Mouse (Mus musculus): ENCODE data around the gene Rsc1a1. TPM values are rescaled to one million over a fixed set of nuclear protein-coding genes. Genes with fewer than 3 reads are reported as not detected.
A peak's percentile ranks its signal among the peaks of the same experiment; 100 is the strongest.

The Rsc1a1 gene
- total RNA-seq, 1 experiment from 2014 or later, result not detected

GRCm38 (mm10) chr4:141708005-141708404 is 22.6 kb upstream of the Rsc1a1 start:
- peak; percentile 14; the same call in 1 of the 2 replicates for ATAC-seq (replicated peaks; ENCODE audit: insufficient number of reproducible peaks, low FRiP score, low TSS enrichment, poor library complexity, severe bottlenecking)

- ATAC-seq (replicated peaks; ENCODE audit: insufficient number of reproducible peaks, low FRiP score, low TSS enrichment, poor library complexity, severe bottlenecking), result no peak
Measured at GRCm38 (mm10) chr4:141705331-141705730, 19.9 kb upstream of the Rsc1a1 start.

GRCm38 (mm10) chr4:141704625-141705024 is 19.2 kb upstream of the Rsc1a1 start:
- no peak for ATAC-seq (replicated peaks; ENCODE audit: insufficient number of reproducible peaks, low FRiP score, low TSS enrichment, poor library complexity, severe bottlenecking)

GRCm38 (mm10) chr4:141694719-141695118 is 9.3 kb upstream of the Rsc1a1 start:
- no peak for ATAC-seq (replicated peaks; ENCODE audit: insufficient number of reproducible peaks, low FRiP score, low TSS enrichment, poor library complexity, severe bottlenecking)

- no peak for ATAC-seq (replicated peaks; ENCODE audit: insufficient number of reproducible peaks, low FRiP score, low TSS enrichment, poor library complexity, severe bottlenecking)
Measured at GRCm38 (mm10) chr4:141688505-141688904, 3.1 kb upstream of the Rsc1a1 start.

- ATAC-seq (replicated peaks; ENCODE audit: insufficient number of reproducible peaks, low FRiP score, low TSS enrichment, poor library complexity, severe bottlenecking), result no peak
Measured at GRCm38 (mm10) chr4:141686525-141686924, 1.1 kb upstream of the Rsc1a1 start.

GRCm38 (mm10) chr4:141686093-141686492 is 694 bp upstream of the Rsc1a1 start:
- ATAC-seq (replicated peaks; ENCODE audit: insufficient number of reproducible peaks, low FRiP score, low TSS enrichment, poor library complexity, severe bottlenecking), result no peak

- no peak for ATAC-seq (replicated peaks; ENCODE audit: insufficient number of reproducible peaks, low FRiP score, low TSS enrichment, poor library complexity, severe bottlenecking)
Measured at GRCm38 (mm10) chr4:141682706-141683230, 2.6 kb downstream of the Rsc1a1 start.

GRCm38 (mm10) chr4:141681767-141682166 is 3.6 kb downstream of the Rsc1a1 start:
- no peak for ATAC-seq (replicated peaks; ENCODE audit: insufficient number of reproducible peaks, low FRiP score, low TSS enrichment, poor library complexity, severe bottlenecking)

- ATAC-seq (replicated peaks; ENCODE audit: insufficient number of reproducible peaks, low FRiP score, low TSS enrichment, poor library complexity, severe bottlenecking), result no peak
Measured at GRCm38 (mm10) chr4:141680892-141681291, 4.5 kb downstream of the Rsc1a1 start.

- no peak for ATAC-seq (replicated peaks; ENCODE audit: insufficient number of reproducible peaks, low FRiP score, low TSS enrichment, poor library complexity, severe bottlenecking)
Measured at GRCm38 (mm10) chr4:141679016-141679415, 6.4 kb downstream of the Rsc1a1 start.

GRCm38 (mm10) chr4:141676462-141676979 is 8.9 kb downstream of the Rsc1a1 start:
- ATAC-seq (replicated peaks; ENCODE audit: insufficient number of reproducible peaks, low FRiP score, low TSS enrichment, poor library complexity, severe bottlenecking), result no peak

GRCm38 (mm10) chr4:141672325-141672724 is 13.1 kb downstream of the Rsc1a1 start:
- ATAC-seq (replicated peaks; ENCODE audit: insufficient number of reproducible peaks, low FRiP score, low TSS enrichment, poor library complexity, severe bottlenecking), result no peak

- ATAC-seq (replicated peaks; ENCODE audit: insufficient number of reproducible peaks, low FRiP score, low TSS enrichment, poor library complexity, severe bottlenecking), result no peak
Measured at GRCm38 (mm10) chr4:141671389-141671788, 14.0 kb downstream of the Rsc1a1 start.

- 0 out of 2 replicates have a peak, but pooled peaks have one; percentile 39 for ATAC-seq (replicated peaks; ENCODE audit: insufficient number of reproducible peaks, low FRiP score, low TSS enrichment, poor library complexity, severe bottlenecking)
Measured at GRCm38 (mm10) chr4:141669898-141670712, 15.3 kb downstream of the Rsc1a1 start.

GRCm38 (mm10) chr4:141664799-141665198 is 20.6 kb downstream of the Rsc1a1 start, which contains the start of gene Plekhm2:
Gene Plekhm2 (minus strand): TSS chr4:141664899.
- ATAC-seq (replicated peaks; ENCODE audit: insufficient number of reproducible peaks, low FRiP score, low TSS enrichment, poor library complexity, severe bottlenecking), result no peak

GRCm38 (mm10) chr4:141664011-141664745 is 21.2 kb downstream of the Rsc1a1 start:
- peak; percentile 50 for ATAC-seq (replicated peaks; ENCODE audit: insufficient number of reproducible peaks, low FRiP score, low TSS enrichment, poor library complexity, severe bottlenecking)

- 0 out of 2 replicates have a peak, but pooled peaks have one; percentile 11 for ATAC-seq (replicated peaks; ENCODE audit: insufficient number of reproducible peaks, low FRiP score, low TSS enrichment, poor library complexity, severe bottlenecking)
Measured at GRCm38 (mm10) chr4:141663122-141663931, 22.1 kb downstream of the Rsc1a1 start.

Data from monocyte, adult 5-6 weeks (primary cell).